Mouse (Mus musculus) gastrocnemius, adult 2 months (tissue): ENCODE data around the gene Nt5dc2. TPM values are rescaled to one million over a fixed set of nuclear protein-coding genes. Genes with fewer than 3 reads are reported as not detected.

Experiments used
- DNase-seq: peaks from one replicate; pipeline ENCODE4 v3.0.0; 2022
- H3K27ac ChIP-seq: fragments of 200-600 bp; 2 replicates; pipeline ENCODE4 v1.8.1; 2022; ENCODE audit warnings: mild to moderate bottlenecking
- H3K4me3 ChIP-seq: fragments of 200-600 bp; 2 replicates; pipeline ENCODE4 v1.8.1; 2022; ENCODE audit warnings: mild to moderate bottlenecking, moderate library complexity
- CTCF ChIP-seq: fragments of 200-600 bp; IDR thresholded peaks from 2 replicates; pipeline ENCODE4 v1.8.1; 2022; ENCODE audit warnings: antibody characterized with exemption, mild to moderate bottlenecking, moderate library complexity
- intact Hi-C: fragments of 180-260 bp; cut with DNase I; formaldehyde crosslinking; loops from one replicate; pipeline ENCODE4 v1.15.1; 2025
- total RNA-seq, 2 experiments: library from RNA; stranded (reverse); gene quantifications; 2 replicates each; pipeline ENCODE4 v1.2.3; 2021

Gene Nt5dc2
- total RNA-seq, 2 experiments from 2014 or later = 1.2 to 1.7 TPM

- H3K27ac ChIP-seq = peak overlapping the region; percentile 58
- no peak for TF ChIP-seq CTCF
- peak; percentile 80 for DNase-seq
- H3K4me3 ChIP-seq = no peak overlapping the region
- intact Hi-C loops = loop anchor here (5.0 kb wide), 1 partner anchor 48 kb away; the partner anchor contains the start of gene Nt5dc2
Observed at GRCm38 (mm10) chr14:31179677-31180365, 49.0 kb downstream of the Nt5dc2 start.

GRCm38 (mm10) chr14:31181512-31181911 lies 50.7 kb downstream of the Nt5dc2 start:
- Histone ChIP-seq H3K4me3 (no peak overlapping the region), H3K27ac (peak overlapping the region; percentile 58)
- no peak for TF ChIP-seq CTCF
- DNase-seq = peak; percentile 52
- intact Hi-C loops = no loop called here

- Histone ChIP-seq H3K27ac (peak overlapping the region; percentile 58), H3K4me3 (no peak overlapping the region)
- DNase-seq = no peak
- intact Hi-C loops = no loop called here
- TF ChIP-seq CTCF = no peak
Observed at GRCm38 (mm10) chr14:31182786-31183290, 52.0 kb downstream of the Nt5dc2 start.

- intact Hi-C loops = no loop called here
- no peak for DNase-seq
- TF ChIP-seq CTCF = no peak
- Histone ChIP-seq H3K4me3 (no peak overlapping the region), H3K27ac (peak overlapping the region; percentile 51)
Observed at GRCm38 (mm10) chr14:31183541-31183940, 52.7 kb downstream of the Nt5dc2 start.

- peak overlapping the region; percentile 35 for H3K27ac ChIP-seq
- intact Hi-C loops = no loop called here
- DNase-seq = no peak
Observed at GRCm38 (mm10) chr14:31184195-31184594, 53.3 kb downstream of the Nt5dc2 start.

GRCm38 (mm10) chr14:31186656-31187055 lies 55.8 kb downstream of the Nt5dc2 start:
- Histone ChIP-seq H3K4me3 (no peak overlapping the region), H3K27ac (no peak overlapping the region)
- intact Hi-C loops = no loop called here
- DNase-seq = peak; percentile 55
- TF ChIP-seq CTCF = no peak

More at GRCm38 (mm10) chr14:31184195-31184594, 53.3 kb downstream of the Nt5dc2 start:
- no peak overlapping the region for H3K4me3 ChIP-seq
- TF ChIP-seq CTCF = no peak

Other genes starting within 250 kb of the Nt5dc2 start
- gene Itih4, start 244.6 kb upstream of the Nt5dc2 start, total RNA-seq = under 1 TPM; 0.11 to 0.13 TPM
- gene Itih3, start 207.3 kb upstream of the Nt5dc2 start, total RNA-seq = under 1 TPM; 0.10 to 0.25 TPM
- gene Itih1, start 187.8 kb upstream of the Nt5dc2 start, total RNA-seq = not detected
- gene Nek4, start 179.7 kb upstream of the Nt5dc2 start, total RNA-seq = 1 to 10 TPM; 4.4 to 5.1 TPM
- gene Glt8d1, start 129.7 kb upstream of the Nt5dc2 start, total RNA-seq = 10 to 100 TPM in 1 of 2 experiments, 1 to 10 TPM in 1; 9.0 to 13.6 TPM
- gene Spcs1, start 129.4 kb upstream of the Nt5dc2 start, total RNA-seq = 100 to 1,000 TPM; 129 to 130 TPM
- 10 to 100 TPM; 45.3 to 49.8 TPM for gene Pbrm1, start 111.9 kb upstream of the Nt5dc2 start, total RNA-seq
- 10 to 100 TPM; 28.4 to 33.4 TPM for gene Gnl3, start 111.9 kb upstream of the Nt5dc2 start, total RNA-seq
- 10 to 100 TPM; 33.4 to 36.1 TPM for gene Smim4, start 2.1 kb upstream of the Nt5dc2 start, total RNA-seq
- 10 to 100 TPM; 14.0 to 16.5 TPM for gene Stab1, start 37.6 kb downstream of the Nt5dc2 start, total RNA-seq
- gene Tnnc1, start 77.3 kb downstream of the Nt5dc2 start, total RNA-seq = 1,000 to 10,000 TPM in 1 of 2 experiments, 100 to 1,000 TPM in 1; 386 to 1,185 TPM
- 10 to 100 TPM; 60.8 to 70.3 TPM for gene Nisch, start 85.9 kb downstream of the Nt5dc2 start, total RNA-seq
- gene Sema3g, start 86.8 kb downstream of the Nt5dc2 start, total RNA-seq = 1 to 10 TPM; 7.0 to 8.3 TPM
- 1 to 10 TPM; 7.3 to 8.9 TPM for gene Phf7, start 120.3 kb downstream of the Nt5dc2 start, total RNA-seq
- 10 to 100 TPM; 46.7 to 48.0 TPM for gene Bap1, start 120.4 kb downstream of the Nt5dc2 start, total RNA-seq
- under 1 TPM; 0.03 to 0.08 TPM for gene Dnah1, start 192.8 kb downstream of the Nt5dc2 start, total RNA-seq
- 10 to 100 TPM; 29.4 to 33.6 TPM for gene Capn7, start 205.6 kb downstream of the Nt5dc2 start, total RNA-seq